Mouse (Mus musculus) cortical plate, adult 2 months (tissue): ENCODE measurements around the gene Patj.

Experiments
- CTCF ChIP-seq: fragments of 200-500 bp; IDR thresholded peaks from 2 replicates; pipeline ENCODE4 v1.5.1; 2011; ENCODE audit warnings: mild to moderate bottlenecking, control low read depth, low read length; ENCODE audit not compliant: insufficient read depth; ENCODE audit errors: extremely low read depth
- POLR2A ChIP-seq: fragments of 200-500 bp; IDR thresholded peaks from 2 replicates; pipeline ENCODE4 v1.6.1; 2011; ENCODE audit warnings: mild to moderate bottlenecking, low read length, control low read depth; ENCODE audit not compliant: insufficient read depth; ENCODE audit errors: extremely low read depth

DNA sequence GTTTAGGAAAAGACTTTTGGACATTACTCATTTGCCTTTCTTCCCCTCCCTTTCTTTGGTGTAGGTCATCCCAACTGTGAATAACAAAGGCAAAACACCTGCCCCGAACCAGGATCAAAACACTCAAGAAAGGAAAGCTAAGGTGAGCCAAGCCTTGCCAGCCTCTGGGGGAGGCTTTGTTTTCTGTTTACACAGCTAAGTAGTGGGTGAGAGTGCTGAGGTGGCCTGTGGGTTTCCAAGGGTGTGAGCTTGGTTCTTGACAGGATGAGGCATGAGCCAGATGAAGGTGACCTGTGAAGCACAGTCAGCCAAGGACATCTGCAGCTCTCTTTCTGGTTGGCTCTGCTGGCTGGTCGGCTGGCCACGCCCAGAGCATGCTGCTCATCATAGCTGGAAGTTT is 139.9 kb downstream of the Patj start:
- TF ChIP-seq CTCF: no peak
- no peak for TF ChIP-seq POLR2A
